Mouse (Mus musculus) E14TG2a.4 (cell line): ENCODE measurements around the gene Fam135a.

ENCODE experiments used
- H3K27me3 ChIP-seq: 2 replicates; pipeline ENCODE4 v1.6.1; 2014; ENCODE audit warnings: low read length, control low read depth; ENCODE audit not compliant: insufficient read depth
- H3K36me3 ChIP-seq: 2 replicates; pipeline ENCODE4 v1.6.1; 2014; ENCODE audit warnings: low read length, control low read depth; ENCODE audit not compliant: insufficient read depth
- H3K4me1 ChIP-seq: replicated peaks from 2 replicates; pipeline ENCODE4 v1.6.1; 2014; ENCODE audit warnings: low read depth, low read length, control low read depth
- H3K4me3 ChIP-seq: replicated peaks from 2 replicates; pipeline ENCODE4 v1.5.1; 2014; ENCODE audit warnings: mild to moderate bottlenecking, low read length
- H3K9me3 ChIP-seq: 2 replicates; pipeline ENCODE4 v1.6.1; 2014; ENCODE audit warnings: low read length, control low read depth
- CTCF ChIP-seq: conservative IDR thresholded peaks from 2 replicates; pipeline ENCODE4 v1.5.1; 2014; ENCODE audit warnings: low read length
- NANOG ChIP-seq: IDR thresholded peaks from 2 replicates; pipeline ENCODE4 v1.6.1; 2014; ENCODE audit warnings: borderline replicate concordance, low read length, mixed read lengths
- POU5F1 ChIP-seq: IDR thresholded peaks from 2 replicates; pipeline ENCODE4 v1.6.1; 2014; ENCODE audit warnings: low read length, borderline replicate concordance

Fam135a gene

DNA sequence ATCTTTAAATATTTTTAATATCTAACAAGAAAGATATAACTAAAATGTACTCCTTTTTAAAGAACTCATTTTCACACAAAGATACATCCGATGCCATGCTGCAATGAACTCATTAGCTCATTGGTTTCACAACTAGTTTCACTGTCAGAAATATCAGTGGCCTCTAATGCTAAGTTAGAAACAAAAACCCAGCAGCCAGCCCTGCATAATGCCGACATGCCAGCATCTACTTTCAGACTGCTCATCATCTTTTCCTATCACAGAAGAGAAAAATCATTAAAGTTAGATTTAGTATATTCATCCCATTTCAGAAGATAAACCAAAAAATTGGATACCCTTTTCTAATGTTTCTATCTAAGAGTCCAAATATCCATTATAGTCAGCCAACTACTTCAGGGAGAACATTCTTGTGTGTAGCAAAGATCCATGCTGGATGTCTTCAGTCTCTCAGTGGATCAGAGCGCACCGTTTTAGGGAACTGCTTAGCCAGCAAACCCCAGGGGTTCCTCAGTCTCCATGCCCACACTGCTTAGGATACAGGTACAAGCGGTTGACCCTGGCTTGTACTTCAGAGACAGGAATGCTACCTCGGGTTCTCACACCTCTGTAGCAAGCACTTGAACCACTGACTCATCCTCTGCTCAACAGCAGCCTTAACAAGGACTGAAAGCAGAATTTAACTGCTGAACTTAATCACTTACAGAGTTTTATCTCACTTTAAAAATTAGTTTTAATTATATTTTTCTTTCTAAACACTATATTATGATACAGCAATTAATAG, 53.2 kb downstream of the Fam135a start:
- Histone ChIP-seq H3K4me1 (peaks cover 8% of the 10 kb centered on the region; the same call in 1 of the 2 replicates), H3K4me3 (no peak overlapping the region), H3K9me3 (no peaks in the 10 kb centered on the region), H3K36me3 (no peaks in the 10 kb centered on the region), H3K27me3 (no peaks in the 10 kb centered on the region)
- TF ChIP-seq POU5F1, result no peak
- TF ChIP-seq NANOG, result no peak
- TF ChIP-seq CTCF, result no peak

DNA sequence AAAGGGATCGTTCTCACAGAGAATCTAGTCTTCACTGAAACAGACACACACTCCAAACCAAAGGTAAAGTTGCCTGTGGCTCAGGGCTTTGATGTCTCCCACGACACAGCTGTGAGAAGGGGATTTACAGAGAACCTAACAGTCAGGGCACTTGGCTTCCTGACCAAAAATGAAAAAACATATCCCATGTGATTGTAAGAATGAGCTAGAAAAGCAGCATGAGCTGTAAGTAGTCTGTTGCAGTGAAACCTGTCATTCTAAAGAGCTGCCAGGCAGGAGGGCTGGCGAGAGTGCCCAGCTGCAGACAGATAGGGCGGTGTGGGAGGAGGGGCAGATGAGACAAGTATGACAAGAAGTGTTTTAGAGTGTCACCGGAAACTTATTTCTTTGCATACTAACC, 54.5 kb downstream of the Fam135a start:
- Histone ChIP-seq H3K4me3 (no peak overlapping the region), H3K9me3 (no peaks in the 10 kb centered on the region), H3K27me3 (no peaks in the 10 kb centered on the region), H3K4me1 (peaks cover 11% of the 10 kb centered on the region; the same call in 1 of the 2 replicates), H3K36me3 (no peaks in the 10 kb centered on the region)
- TF ChIP-seq CTCF (no peak), NANOG (no peak), POU5F1 (no peak)

DNA sequence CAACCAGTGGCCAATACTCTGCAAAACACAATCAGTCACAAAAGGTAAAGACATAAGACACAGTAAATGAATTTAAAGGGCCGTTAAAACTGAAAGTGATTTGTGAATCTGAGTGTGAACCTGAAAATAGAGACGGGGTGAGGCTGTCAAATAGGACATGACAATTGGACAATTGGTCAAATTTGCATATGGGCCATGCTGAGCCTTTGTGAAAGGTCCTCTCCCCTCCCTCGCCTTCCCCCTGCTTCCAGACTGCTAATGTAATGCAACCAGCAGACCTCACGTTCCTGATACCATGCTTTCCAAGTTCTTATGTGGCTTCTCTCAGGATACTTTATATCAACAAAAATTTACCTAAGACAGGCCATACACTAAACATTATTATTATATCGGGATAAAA, 57.1 kb downstream of the Fam135a start:
- no peaks in the 10 kb centered on the region for H3K36me3 ChIP-seq
- TF ChIP-seq NANOG (no peak), POU5F1 (no peak), CTCF (no peak)
- H3K4me3 ChIP-seq, result no peak overlapping the region
- H3K9me3 ChIP-seq, result no peaks in the 10 kb centered on the region
- H3K4me1 ChIP-seq, result peaks cover 11% of the 10 kb centered on the region; the same call in 1 of the 2 replicates
- no peaks in the 10 kb centered on the region for H3K27me3 ChIP-seq

DNA sequence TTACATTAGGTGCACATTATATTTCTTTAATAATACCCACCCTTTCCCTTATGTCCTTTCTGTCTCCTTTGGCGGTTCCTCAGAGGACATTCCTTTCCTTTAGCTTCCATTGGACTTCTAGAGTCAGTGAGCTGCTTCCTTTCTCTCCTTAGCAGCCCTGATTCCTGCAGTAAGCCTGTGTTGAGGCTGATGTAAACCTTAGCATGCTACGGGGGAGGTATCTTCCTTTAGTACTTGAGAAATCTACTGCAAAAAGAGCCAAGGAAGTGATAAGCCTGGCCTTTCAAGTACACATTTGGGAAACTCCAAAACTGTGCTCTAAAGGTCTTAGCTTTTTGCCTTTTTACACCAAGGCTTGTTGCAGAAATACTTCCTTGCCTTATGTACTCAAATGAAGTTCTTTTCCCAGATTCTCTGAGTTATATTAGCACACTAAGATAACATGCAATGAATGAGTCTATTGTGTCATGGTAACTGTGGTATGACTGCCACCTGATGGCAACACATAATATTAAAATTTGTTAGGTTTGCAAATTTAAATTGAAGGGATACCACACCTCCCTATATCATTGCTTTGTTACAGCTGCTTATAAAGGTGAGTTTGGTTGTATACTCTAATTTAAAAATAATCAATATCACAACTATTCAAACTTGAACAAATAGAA, 66.2 kb downstream of the Fam135a start:
- H3K9me3 ChIP-seq, result no peaks in the 10 kb centered on the region
- TF ChIP-seq CTCF, result no peak
- no peak for TF ChIP-seq NANOG
- TF ChIP-seq POU5F1, result no peak
- no peaks in the 10 kb centered on the region for H3K4me1 ChIP-seq
- peaks cover 5% of the 10 kb centered on the region; the same call in 1 of the 2 replicates for H3K36me3 ChIP-seq
- no peaks in the 10 kb centered on the region for H3K27me3 ChIP-seq
- no peak overlapping the region for H3K4me3 ChIP-seq

DNA sequence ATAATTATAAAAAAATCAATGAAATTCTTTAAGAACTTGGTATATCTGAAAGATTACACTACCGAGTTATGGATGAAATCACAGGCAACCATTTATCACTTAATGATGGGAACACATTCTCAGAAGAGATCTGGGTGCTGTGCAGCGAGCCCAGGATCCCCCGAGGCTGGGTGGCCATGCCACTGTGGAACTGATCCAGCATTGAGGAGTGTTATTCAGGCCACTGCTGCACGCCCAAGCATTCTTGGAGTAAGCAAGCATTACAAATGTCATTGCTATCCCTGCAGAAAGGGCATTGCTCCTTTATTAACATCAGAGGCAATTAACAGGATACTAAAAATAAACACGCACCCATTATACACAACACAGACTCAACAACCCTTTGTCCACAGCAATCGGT, 89.3 kb downstream of the Fam135a start:
- Histone ChIP-seq H3K36me3 (no peaks in the 10 kb centered on the region), H3K27me3 (0 out of 2 replicates have a peak, but pooled peaks cover 5% of the 10 kb centered on the region), H3K4me1 (no peaks in the 10 kb centered on the region), H3K9me3 (no peaks in the 10 kb centered on the region), H3K4me3 (no peak overlapping the region)
- TF ChIP-seq NANOG, result no peak

DNA sequence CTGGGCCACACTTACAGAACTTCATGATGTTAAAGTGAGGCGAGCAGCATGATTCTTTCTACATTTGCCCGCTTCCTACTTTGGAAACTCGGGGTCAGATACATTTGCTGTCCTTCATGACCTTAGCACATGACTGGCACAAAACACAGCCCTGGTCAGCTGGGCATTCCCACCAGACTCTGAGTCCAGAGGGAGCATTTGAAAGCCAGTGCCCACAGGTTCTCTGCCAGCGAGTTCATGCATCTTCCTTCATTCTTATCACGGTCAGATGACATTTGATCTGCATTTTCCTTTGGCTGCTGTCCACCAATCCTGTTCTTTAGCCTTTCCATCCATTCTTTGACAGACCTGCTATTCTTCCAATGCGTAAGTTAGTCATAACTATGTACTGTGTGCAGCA, 90.1 kb downstream of the Fam135a start:
- no peak for TF ChIP-seq CTCF
- no peak for TF ChIP-seq POU5F1
- Histone ChIP-seq H3K4me3 (no peak overlapping the region), H3K4me1 (peaks cover 3% of the 10 kb centered on the region; the same call in 1 of the 2 replicates), H3K9me3 (no peaks in the 10 kb centered on the region), H3K36me3 (no peaks in the 10 kb centered on the region), H3K27me3 (0 out of 2 replicates have a peak, but pooled peaks cover 5% of the 10 kb centered on the region)

DNA sequence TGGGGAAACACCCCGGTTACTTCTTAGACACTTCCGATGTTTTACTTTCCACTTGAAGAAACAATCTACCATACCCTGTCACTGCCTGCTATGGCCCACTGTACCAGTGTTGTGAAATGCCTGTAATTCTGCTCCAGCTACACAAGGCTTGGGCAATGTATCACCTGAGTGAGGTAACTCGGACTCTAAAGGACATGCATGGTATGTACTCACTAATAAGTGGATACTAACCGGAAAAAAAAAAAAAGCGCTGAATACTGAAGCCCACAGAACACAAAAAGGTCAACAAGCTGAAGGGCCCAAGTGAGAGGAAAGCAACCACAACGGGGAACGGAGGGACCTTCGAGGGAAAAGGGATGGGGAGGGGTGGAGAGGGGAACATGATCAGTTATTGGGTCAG, 92.5 kb downstream of the Fam135a start:
- Histone ChIP-seq H3K9me3 (no peaks in the 10 kb centered on the region), H3K27me3 (0 out of 2 replicates have a peak, but pooled peaks cover 5% of the 10 kb centered on the region), H3K4me1 (peaks cover 11% of the 10 kb centered on the region), H3K4me3 (no peak overlapping the region), H3K36me3 (peaks cover 2% of the 10 kb centered on the region; the same call in 1 of the 2 replicates)
- TF ChIP-seq POU5F1 (no peak), CTCF (no peak), NANOG (no peak)

DNA sequence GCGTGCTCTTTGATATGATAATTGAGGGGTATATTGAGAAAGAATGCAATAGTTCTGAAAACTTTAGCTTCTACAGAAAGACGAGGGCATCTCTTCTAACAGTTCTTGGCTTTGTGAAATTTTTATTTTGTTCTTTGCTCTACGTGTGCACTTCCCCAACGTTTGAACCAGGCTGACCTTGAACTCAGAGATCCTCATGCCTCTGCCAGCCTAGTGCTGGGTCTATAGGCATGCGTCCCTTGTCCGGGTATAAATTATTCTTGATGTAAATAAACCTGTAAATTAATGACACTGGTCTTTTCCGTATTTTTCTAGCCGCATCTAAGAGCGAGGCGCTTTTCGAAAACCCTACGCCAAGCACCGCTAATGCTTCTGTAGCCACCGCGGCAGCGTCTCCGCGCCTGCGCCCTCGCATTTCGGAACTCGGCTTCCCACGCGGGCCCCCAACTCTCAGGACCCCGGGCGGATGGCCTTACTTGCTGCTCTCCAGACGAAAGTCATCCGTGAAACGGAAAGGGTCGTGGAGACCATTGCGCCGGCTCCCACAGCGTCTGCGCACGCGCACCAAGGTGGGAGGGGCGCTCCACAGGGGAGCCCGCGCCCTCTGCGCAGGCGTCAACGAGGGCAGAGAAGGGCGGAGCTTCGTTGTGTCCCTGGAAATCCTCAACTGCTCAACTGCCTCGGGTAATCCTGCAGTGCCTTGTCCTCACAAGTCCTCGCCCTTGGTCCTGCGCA, 94.9 kb downstream of the Fam135a start, which contains the start of gene Sdhaf4:
Gene Sdhaf4, minus strand, starts transcription at position 587 of the 735 bp plus-strand sequence.
- H3K4me1 ChIP-seq, result peaks cover 11% of the 10 kb centered on the region
- peak within 1 kb of the TSS; percentile 88 for H3K4me3 ChIP-seq
- no peaks in the 10 kb centered on the region for H3K9me3 ChIP-seq
- H3K36me3 ChIP-seq, result peaks cover 18% of the 10 kb centered on the region
- TF ChIP-seq CTCF, result no peak
- TF ChIP-seq NANOG, result no peak
- TF ChIP-seq POU5F1, result no peak
- 0 out of 2 replicates have a peak, but pooled peaks cover 5% of the 10 kb centered on the region for H3K27me3 ChIP-seq
